Mouse (Mus musculus) embryonic facial prominence, embryonic 12.5 days (tissue): ENCODE results near the gene Tcn2. TPM values are rescaled to one million over a fixed set of nuclear protein-coding genes. Genes with fewer than 3 reads are reported as not detected.

Source experiments
- ATAC-seq: fragments of 200-750 bp; cut with Nextera tagmentation; 2 replicates; pipeline ENCODE4 v1.8.0; 2017; ENCODE audit not compliant: insufficient number of reproducible peaks, insufficient read depth, low FRiP score, low TSS enrichment
- H3K27ac ChIP-seq: fragments of 300-500 bp; sonication (generic); 2 replicates; pipeline ENCODE4 v1.5.1; 2016; ENCODE audit warnings: mild to moderate bottlenecking
- H3K27me3 ChIP-seq: fragments of 300-500 bp; sonication (generic); 2 replicates; pipeline ENCODE4 v1.6.1; 2016; ENCODE audit warnings: mild to moderate bottlenecking, moderate library complexity
- H3K36me3 ChIP-seq: fragments of 300-500 bp; sonication (generic); 2 replicates; pipeline ENCODE4 v1.6.1; 2016; ENCODE audit warnings: mild to moderate bottlenecking
- H3K4me1 ChIP-seq: fragments of 300-500 bp; sonication (generic); 2 replicates; pipeline ENCODE4 v1.6.1; 2016
- H3K4me2 ChIP-seq: fragments of 300-500 bp; sonication (generic); replicated peaks from 2 replicates; pipeline ENCODE4 v1.6.1; 2016; ENCODE audit warnings: mild to moderate bottlenecking, moderate library complexity
- H3K4me3 ChIP-seq: fragments of 300-500 bp; sonication (generic); 2 replicates; pipeline ENCODE4 v1.5.1; 2016; ENCODE audit warnings: mild to moderate bottlenecking
- H3K9ac ChIP-seq: fragments of 300-500 bp; sonication (generic); 2 replicates; pipeline ENCODE4 v1.6.1; 2016; ENCODE audit warnings: mild to moderate bottlenecking, moderate library complexity
- H3K9me3 ChIP-seq: fragments of 300-500 bp; sonication (generic); 2 replicates; pipeline ENCODE4 v1.6.1; 2016; ENCODE audit warnings: mild to moderate bottlenecking, moderate library complexity
- WGBS: fragments of 180-500 bp; shearing (Covaris S2); methylation state at CpG from one replicate; pipeline ENCODE4 v1.1.7; 2016; 5-methylcytosine and 5-hydroxymethylcytosine counted together
- polyA plus RNA-seq: library from polyadenylated mRNA; unstranded; fragments of >200 nt; fragmentation: Nextera tagmentation; extraction: Ambion mirVana; gene quantifications from 2 replicates; pipeline ENCODE4 v1.2.1, GENCODE M21; 2016

The Tcn2 gene
- 34.6 and 36.1 TPM in 2 replicates for polyA plus RNA-seq

DNA sequence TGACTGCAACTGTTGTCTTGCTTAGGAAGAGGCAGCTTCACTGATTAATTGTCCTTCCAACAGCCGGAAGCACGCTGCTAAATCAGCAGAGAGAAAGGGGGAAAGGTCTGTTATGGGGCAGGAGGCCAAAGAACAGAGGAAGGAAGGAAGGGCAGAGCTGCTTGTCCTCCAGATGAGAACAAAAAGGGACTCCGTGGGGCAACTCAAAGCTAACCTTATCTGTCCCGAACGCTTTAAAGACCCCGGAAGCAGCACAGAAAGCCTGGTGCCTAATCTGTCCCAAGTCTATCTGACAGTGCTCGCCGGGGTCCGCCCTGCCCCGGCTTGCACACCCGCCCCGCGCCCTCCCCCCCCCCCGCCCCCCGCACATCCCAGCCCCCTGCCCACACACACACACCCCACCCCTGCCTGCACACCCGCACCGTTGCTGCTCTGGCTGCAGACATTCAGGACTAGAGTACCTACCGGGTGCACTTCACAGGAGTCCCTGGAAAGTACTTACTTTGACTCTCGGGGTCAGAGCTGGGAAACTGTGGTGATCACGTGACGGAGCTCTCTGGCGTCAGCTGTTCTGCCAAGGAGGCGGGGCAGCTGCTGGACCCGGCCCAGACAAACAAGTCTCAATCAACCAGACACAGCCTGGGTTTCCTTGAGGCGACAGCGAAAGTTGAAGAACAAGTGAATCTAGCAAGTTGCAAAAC is at the start of gene Tcn2:
TSS of gene Tcn2 (minus strand) at position 649 of the 701 bp plus-strand sequence.
- Histone ChIP-seq H3K4me1 (peaks cover 5% of the 10 kb centered on the region), H3K4me3 (peak within 1 kb of the TSS; percentile 57), H3K36me3 (no peaks in the 10 kb centered on the region), H3K27me3 (no peaks in the 10 kb centered on the region), H3K27ac (no peak within 1 kb of the TSS; the same call in 1 of the 2 replicates), H3K9me3 (no peaks in the 10 kb centered on the region), H3K9ac (peak within 1 kb of the TSS; percentile 61), H3K4me2 (peak within 1 kb of the TSS; percentile 70)
- peak; percentile 76 for ATAC-seq
- under 1% methylated on average over 25 of the region's 26 CpGs for WGBS

DNA sequence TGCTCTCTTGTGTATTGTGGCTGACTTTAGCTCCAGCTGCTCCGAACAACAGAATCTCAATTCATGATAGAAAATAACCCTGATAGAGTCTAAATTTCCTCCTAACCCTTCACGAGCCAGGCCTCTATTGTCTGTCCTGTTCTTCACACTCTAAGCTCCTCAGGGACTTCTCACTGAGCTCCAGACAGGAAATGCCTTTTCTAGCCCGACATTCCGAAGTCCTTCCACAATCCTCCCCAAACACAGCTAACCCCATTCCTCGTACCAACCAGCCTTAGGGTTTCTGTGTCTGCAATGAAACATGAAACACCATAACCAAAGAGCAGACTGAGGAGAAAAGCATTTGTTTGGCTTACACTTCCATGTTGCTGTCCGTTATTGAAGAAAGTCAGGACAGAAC is 49.6 kb upstream of the Tcn2 start:
- H3K27me3 ChIP-seq, result peaks cover 14% of the 10 kb centered on the region; the same call in 1 of the 2 replicates
- no peak overlapping the region for H3K4me2 ChIP-seq
- H3K4me3 ChIP-seq, result no peak overlapping the region
- peaks cover 16% of the 10 kb centered on the region for H3K4me1 ChIP-seq
- no peak for ATAC-seq
- H3K9me3 ChIP-seq, result no peaks in the 10 kb centered on the region
- WGBS, result 33% methylated on average over 6 of the region's 6 CpGs
- peaks cover 40% of the 10 kb centered on the region for H3K36me3 ChIP-seq
- peak overlapping the region; percentile 61 for H3K27ac ChIP-seq
- no peak overlapping the region for H3K9ac ChIP-seq

DNA sequence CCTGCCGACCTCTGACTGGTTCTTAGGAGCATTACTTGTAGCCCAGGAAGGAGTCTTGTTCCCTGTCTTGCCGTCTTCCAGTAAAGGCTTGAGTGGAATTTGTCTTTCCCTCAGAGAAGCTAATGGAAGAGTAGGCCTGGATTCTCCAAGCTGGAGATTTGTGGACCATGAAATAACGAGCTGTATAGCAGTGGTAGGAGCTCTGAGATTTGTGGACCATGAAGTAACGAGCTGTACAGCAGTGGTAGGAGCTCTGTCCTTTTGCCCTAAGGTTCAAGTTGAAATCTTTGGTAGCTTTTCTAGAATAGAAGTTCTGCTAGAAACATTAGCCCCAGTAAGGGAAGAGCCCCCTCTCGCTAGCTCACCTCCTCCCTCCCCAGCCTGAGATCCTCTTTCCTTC is 46.5 kb upstream of the Tcn2 start:
- ATAC-seq, result no peak
- H3K27me3 ChIP-seq, result 0 out of 2 replicates have a peak, but pooled peaks cover 3% of the 10 kb centered on the region
- H3K4me2 ChIP-seq, result no peak overlapping the region
- H3K9ac ChIP-seq, result no peak overlapping the region
- peaks cover 4% of the 10 kb centered on the region for H3K4me1 ChIP-seq
- H3K4me3 ChIP-seq, result no peak overlapping the region
- peaks cover 71% of the 10 kb centered on the region for H3K36me3 ChIP-seq
- no peak overlapping the region for H3K27ac ChIP-seq
- H3K9me3 ChIP-seq, result no peaks in the 10 kb centered on the region
- WGBS, result 91% methylated on average over 5 of the region's 5 CpGs

DNA sequence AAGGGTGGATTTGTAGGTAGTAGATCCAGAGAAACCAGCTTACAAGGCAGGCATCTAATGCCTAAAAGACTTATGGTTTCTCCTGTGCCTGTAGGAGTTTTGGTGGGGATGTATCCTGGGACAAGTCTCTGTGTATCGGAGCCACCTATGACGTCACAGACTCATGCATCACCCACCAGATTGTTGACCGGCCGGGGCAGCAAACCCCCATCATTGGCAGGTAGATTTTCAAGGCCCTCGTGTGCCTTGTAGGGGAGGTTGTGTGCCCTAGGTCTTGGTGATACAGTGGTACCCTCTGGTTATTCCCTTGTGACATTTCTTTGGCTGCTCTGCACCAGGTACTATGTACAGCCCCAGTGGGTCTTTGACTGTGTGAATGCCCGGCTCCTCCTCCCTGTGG is 44.7 kb upstream of the Tcn2 start, which contains the start of gene 4930556J24Rik:
TSS of gene 4930556J24Rik (minus strand) at position 101 of the 400 bp plus-strand sequence.
- no peaks in the 10 kb centered on the region for H3K4me1 ChIP-seq
- ATAC-seq, result no peak
- H3K9me3 ChIP-seq, result no peaks in the 10 kb centered on the region
- 97% methylated on average over 6 of the region's 6 CpGs for WGBS
- H3K9ac ChIP-seq, result no peak within 1 kb of the TSS
- no peaks in the 10 kb centered on the region for H3K27me3 ChIP-seq
- no peak within 1 kb of the TSS for H3K27ac ChIP-seq
- no peak within 1 kb of the TSS for H3K4me3 ChIP-seq
- H3K36me3 ChIP-seq, result peaks cover 88% of the 10 kb centered on the region
- H3K4me2 ChIP-seq, result no peak within 1 kb of the TSS

DNA sequence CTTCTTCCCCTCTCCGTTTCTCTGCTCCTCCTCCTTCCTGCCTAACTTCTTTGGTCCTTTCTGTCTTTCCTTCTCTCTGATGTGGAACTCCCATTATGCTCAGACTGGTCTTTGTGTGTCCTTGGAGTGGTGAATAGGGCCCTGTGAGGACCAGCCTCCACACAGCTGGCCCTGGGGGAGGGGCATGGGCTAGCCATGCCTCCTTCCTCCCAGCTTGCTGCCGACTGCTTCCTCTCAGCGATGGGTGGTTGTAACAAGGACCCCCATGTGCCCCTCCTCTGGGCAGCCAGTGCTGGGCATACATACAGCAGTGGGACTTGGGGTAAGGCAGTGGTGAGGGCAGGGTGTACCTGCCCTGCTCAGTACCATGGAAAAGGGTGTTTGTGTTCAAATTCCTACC is 42.4 kb upstream of the Tcn2 start:
- Histone ChIP-seq H3K36me3 (peaks cover 100% of the 10 kb centered on the region), H3K4me2 (no peak overlapping the region), H3K4me3 (no peak overlapping the region), H3K27me3 (no peaks in the 10 kb centered on the region), H3K4me1 (no peaks in the 10 kb centered on the region), H3K9me3 (no peaks in the 10 kb centered on the region), H3K9ac (no peak overlapping the region), H3K27ac (no peak overlapping the region)
- no peak for ATAC-seq
- WGBS, result 52% methylated on average over 3 of the region's 3 CpGs

DNA sequence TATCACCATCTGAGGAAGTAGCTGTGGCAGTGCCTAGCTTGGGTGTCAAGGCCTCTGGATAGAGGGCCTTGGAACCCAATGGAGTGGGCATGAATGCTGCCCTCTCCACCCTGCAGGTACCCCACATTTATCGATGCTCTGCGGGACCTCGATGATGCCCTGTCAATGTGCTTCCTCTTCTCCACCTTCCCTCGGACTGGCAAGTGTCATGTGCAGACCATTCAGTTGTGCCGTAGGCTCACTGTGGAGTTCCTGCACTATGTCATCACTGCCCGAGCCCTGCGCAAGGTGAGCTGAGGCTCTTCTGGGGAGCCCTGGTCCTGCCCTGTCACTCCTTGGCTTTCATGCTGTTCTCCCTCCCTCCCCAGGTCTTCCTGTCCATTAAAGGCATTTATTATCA is 41.1 kb upstream of the Tcn2 start:
- 95% methylated on average over 7 of the region's 7 CpGs for WGBS

DNA sequence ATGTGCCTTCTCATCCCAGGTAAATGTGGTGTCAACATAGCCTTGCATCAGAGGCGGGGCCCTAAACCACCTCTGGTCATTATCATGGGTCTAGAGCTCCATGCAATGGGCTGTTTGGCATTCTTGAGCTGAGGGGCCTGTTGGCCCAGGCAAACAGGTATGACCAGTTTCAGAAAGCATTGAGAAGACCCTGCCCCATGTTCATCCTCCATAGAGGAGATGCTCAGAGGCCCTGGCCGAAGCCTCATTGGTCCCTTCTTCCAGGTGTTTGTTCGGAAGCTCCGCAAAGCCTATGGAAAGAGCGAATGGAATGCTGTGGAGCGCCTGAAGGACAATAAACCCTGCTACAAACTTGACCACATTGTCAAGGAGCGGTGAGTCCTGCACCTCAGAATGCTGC is 38.4 kb upstream of the Tcn2 start:
- H3K4me2 ChIP-seq, result no peak overlapping the region
- no peak overlapping the region for H3K27ac ChIP-seq
- no peaks in the 10 kb centered on the region for H3K9me3 ChIP-seq
- no peaks in the 10 kb centered on the region for H3K27me3 ChIP-seq
- no peak for ATAC-seq
- H3K4me1 ChIP-seq, result no peaks in the 10 kb centered on the region
- H3K9ac ChIP-seq, result no peak overlapping the region
- WGBS, result 92% methylated on average over 7 of the region's 7 CpGs
- H3K36me3 ChIP-seq, result peaks cover 73% of the 10 kb centered on the region
- no peak overlapping the region for H3K4me3 ChIP-seq

More for the DNA sequence above, 41.1 kb upstream of the Tcn2 start:
- Histone ChIP-seq H3K9me3 (no peaks in the 10 kb centered on the region), H3K27ac (no peak overlapping the region), H3K9ac (no peak overlapping the region), H3K4me1 (no peaks in the 10 kb centered on the region), H3K27me3 (no peaks in the 10 kb centered on the region), H3K4me2 (no peak overlapping the region), H3K36me3 (peaks cover 97% of the 10 kb centered on the region), H3K4me3 (no peak overlapping the region)
- ATAC-seq, result no peak

DNA sequence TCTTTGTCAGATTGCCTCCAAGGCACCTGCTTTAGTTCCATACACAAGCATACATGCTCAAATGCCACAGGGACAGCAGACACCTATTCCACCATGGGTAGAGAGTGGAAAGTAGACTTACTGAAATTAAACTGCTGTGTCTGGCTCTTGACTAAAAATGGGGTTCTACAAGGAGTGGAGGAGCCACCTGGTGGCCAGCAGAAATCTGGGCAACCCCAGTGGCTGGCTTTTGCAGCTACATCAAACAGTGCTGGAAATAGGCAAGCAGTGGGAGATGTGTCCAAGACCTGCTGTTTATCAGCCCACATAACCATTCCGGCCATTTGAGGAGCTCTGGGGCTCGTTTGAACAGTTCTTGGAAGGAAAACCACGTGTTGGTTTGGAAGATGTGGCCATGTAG is 37.9 kb upstream of the Tcn2 start:
- Histone ChIP-seq H3K4me2 (no peak overlapping the region), H3K36me3 (peaks cover 68% of the 10 kb centered on the region), H3K9ac (no peak overlapping the region), H3K27ac (no peak overlapping the region), H3K4me1 (peaks cover 3% of the 10 kb centered on the region), H3K9me3 (no peaks in the 10 kb centered on the region), H3K4me3 (no peak overlapping the region), H3K27me3 (no peaks in the 10 kb centered on the region)
- no peak for ATAC-seq
- 87% methylated on average over 3 of the region's 3 CpGs for WGBS

DNA sequence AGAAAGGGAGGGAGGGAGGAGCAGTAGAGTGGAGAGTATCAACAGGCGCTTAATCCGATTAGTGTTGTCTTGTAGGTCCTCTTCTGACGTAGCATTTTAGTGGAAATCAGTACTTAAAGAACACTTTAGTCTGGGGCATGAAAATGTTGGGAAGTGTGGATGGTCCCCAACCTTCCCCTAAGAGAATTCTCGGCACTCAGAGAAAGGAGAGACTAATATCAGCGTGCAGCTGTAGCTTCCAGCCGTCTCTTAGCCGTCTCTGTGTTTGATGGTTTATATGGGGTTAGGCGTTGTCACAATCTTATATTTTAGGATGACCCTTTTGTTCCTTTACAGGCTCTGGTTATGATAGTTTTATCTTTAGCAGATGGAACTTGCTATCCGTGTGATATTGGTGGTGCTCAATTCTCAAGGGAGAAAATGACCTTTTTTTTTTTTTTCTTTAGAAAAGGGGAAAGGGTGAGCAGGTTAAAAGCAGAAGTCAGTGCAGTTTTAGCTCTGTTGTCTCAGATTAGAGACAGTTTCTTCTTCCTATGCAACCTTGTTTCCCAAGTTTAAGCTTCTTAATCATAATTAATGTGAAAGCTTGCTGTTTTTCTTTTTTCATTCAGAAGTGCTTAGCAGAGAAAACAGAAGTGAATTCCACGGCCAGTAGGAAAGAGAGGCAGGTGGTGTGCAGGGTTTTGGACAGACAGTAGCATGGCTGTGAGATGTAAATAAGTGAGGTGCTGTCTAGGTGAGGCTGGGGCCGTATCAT is 32.6 kb upstream of the Tcn2 start:
- no peak overlapping the region for H3K27ac ChIP-seq

DNA sequence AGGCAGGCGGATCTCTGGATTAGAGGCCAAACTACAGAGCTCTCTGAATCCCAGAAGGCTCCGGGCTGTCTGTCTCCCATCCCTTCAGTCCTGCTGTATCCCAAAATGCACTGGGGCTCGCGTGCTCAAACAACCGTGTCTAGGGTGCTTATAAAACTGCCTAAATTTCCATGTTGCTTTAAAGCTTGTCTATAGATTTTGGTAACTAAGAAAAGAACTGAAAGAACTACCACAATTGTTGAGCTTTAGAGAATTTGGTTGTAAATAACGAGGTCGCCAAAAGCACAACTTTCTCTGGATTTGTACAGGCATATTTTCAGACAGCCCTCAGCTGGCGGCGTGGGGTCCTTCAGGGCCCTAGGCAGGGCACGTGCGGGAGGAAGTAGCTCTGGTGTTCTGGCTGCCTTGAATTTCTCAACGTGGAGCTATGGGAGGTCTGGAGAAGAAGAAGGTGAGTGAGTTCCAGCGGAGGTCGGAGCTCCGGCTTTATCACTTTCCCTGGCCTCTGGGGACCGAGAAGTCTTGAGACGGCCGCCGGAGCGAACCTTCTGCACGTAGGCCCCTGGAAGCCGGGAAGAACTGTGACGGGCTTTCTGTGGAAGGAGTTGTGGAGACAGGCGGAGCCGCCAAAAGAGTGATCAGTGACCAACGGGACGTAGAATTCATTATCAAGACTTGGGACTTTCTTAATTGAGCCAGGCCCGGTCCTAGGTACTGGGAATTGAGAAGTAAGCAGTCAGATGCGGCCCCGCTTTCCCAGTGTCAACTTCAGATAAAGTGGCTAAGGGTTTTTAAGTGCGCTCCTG is 31.9 kb upstream of the Tcn2 start, which contains the start of gene Pes1:
TSS of gene Pes1 (plus strand) at position 366 of the 806 bp plus-strand sequence.
- H3K9ac ChIP-seq, result peak within 1 kb of the TSS; percentile 78
- peaks cover 7% of the 10 kb centered on the region for H3K4me1 ChIP-seq
- peak within 1 kb of the TSS; percentile 84 for H3K4me2 ChIP-seq
- under 1% methylated on average over 31 of the region's 31 CpGs for WGBS
- H3K36me3 ChIP-seq, result peaks cover 8% of the 10 kb centered on the region; the same call in 1 of the 2 replicates
- H3K4me3 ChIP-seq, result peak within 1 kb of the TSS; percentile 88
- peak within 1 kb of the TSS; percentile 20; the same call in 1 of the 2 replicates for H3K27ac ChIP-seq
- no peaks in the 10 kb centered on the region for H3K27me3 ChIP-seq
- peak; percentile 89 for ATAC-seq
- no peaks in the 10 kb centered on the region for H3K9me3 ChIP-seq

More for the DNA sequence above, 32.6 kb upstream of the Tcn2 start:
- Histone ChIP-seq H3K4me1 (peaks cover 7% of the 10 kb centered on the region), H3K4me3 (peak overlapping the region; percentile 88), H3K9ac (peak overlapping the region; percentile 78), H3K36me3 (peaks cover 15% of the 10 kb centered on the region), H3K9me3 (no peaks in the 10 kb centered on the region), H3K27me3 (no peaks in the 10 kb centered on the region), H3K4me2 (peak overlapping the region; percentile 84)
- no peak for ATAC-seq
- 15% methylated on average over 11 of the region's 11 CpGs for WGBS

DNA sequence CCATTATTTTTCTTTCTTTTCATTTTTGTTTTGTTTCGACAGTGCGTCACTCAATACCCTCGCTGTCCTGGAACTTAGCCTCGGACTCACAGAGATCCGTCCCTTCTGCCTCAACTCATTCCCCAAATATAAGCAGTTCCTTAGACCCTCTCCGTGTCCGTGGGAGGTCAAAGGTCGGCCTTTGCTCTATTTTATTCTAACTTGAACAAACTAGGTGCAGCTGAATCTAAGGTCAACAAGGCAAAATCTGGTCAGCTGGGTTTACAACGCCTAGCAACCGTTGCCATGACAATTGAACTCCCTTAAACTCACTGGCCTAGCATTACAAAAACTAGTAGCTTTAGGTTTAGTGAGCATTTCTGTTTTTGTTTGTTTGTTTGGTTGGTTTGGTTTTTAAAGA is 31.2 kb upstream of the Tcn2 start:
- no peak overlapping the region for H3K9ac ChIP-seq

More for the DNA sequence above, 31.2 kb upstream of the Tcn2 start:
- peak overlapping the region; percentile 88 for H3K4me3 ChIP-seq
- 80% methylated on average over 10 of the region's 10 CpGs for WGBS
- H3K27ac ChIP-seq, result peak overlapping the region; percentile 20; the same call in 1 of the 2 replicates
- no peaks in the 10 kb centered on the region for H3K27me3 ChIP-seq
- peaks cover 3% of the 10 kb centered on the region; the same call in 1 of the 2 replicates for H3K36me3 ChIP-seq
- no peaks in the 10 kb centered on the region for H3K9me3 ChIP-seq
- peaks cover 7% of the 10 kb centered on the region for H3K4me1 ChIP-seq
- ATAC-seq, result no peak
- peak overlapping the region; percentile 84 for H3K4me2 ChIP-seq
